Mouse (Mus musculus) lung, postnatal 0 days (tissue): Measurements from ENCODE around the gene Shisa3.

Source experiments
- CTCF ChIP-seq: IDR thresholded peaks from 2 replicates; pipeline ENCODE4 v1.5.1; 2016; ENCODE audit warnings: antibody characterized with exemption, mild to moderate bottlenecking
- EP300 ChIP-seq: IDR thresholded peaks from 2 replicates; pipeline ENCODE4 v1.6.1; 2016; ENCODE audit warnings: antibody characterized with exemption, mild to moderate bottlenecking, control low read depth

DNA sequence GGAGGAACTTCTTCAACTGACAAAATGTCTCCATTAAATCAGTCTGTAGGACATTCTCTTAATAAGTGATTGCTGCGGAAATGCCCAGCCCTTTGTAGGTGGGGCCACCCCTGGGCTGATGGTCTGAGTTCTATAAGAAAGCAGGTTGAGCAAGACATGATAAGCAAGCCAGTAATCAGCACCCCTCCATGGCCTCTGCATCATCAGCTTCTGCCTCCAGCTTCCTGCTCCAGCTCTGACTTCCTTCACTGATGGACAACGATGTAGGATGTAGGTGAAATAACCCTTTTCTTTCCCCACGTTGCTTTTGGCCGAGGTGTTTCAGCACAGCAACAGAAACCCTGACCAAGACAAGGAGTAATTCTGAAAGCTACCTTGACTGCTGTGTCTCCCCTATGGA, 41.5 kb downstream of the Shisa3 start:
- TF ChIP-seq EP300 (no peak), CTCF (no peak)
